Mouse (Mus musculus): ENCODE results near the gene Ank.

DNA sequence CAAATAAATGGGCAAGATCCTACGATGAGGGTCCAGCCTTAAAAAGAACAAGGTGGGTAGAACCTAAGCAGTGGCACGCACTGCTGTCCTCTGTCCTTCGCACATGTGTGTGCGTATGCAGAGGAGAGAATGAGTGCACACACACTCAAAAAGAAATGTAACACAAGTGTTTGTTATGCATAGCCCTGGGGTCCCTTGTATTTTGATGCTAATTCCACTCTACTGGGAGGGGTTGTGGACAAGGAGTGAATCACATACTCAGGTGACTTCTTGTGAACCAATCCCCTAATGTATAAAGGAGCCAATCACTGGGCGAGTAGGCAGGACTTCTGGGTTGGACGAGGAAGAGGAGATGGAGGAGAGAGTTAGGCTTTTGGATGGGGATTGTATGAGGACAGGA, 44.9 kb upstream of the Ank start:
- TF ChIP-seq POLR2A (IDR thresholded peaks at IDR 0.05; ENCODE audit: insufficient read depth, low read length) (peak; percentile 28), CTCF (IDR thresholded peaks at IDR 0.05; ENCODE audit: low read depth, low read length) (no peak)

Measured in ES-Bruce4 (cell line).